In the genomic region with DNA sequence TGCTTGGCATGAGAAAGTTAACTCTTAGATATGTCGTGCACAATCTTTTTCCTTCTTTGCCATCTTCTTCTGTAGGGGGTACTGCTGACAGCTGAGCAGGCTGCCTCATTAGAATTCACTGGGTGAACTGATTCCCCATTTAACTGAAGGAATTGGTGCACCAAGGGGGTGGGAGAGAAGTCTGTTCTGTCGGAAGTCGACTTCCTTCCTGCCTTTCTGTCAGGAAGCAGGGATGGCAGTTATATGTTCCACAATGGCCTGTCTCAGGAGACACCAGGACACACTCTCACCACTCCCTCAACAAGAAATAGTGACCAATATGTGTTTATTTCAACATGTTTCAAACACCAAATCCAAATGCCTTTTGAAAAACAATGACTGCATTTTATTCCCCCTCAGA, we compare ENCODE assay signal across 12 mouse cellular contexts.
"Had no signal": no experiment of that assay in that cellular context is flagged by ENCODE, and none has a peak within 500 bp of the region (broad histone marks: within the 10 kb centered on the region; RNA-seq: fewer than 3 reads in every experiment).

No protein-coding gene starts in this region.

- H3K27ac ChIP-seq: layer of hippocampus, adult 2 months; limb, embryonic 12.5 days; liver, embryonic 13.5 days; midbrain, embryonic 15.5 days; neural tube, embryonic 12.5 days had no signal

- H3K36me3 ChIP-seq: limb, embryonic 12.5 days; liver, embryonic 13.5 days; midbrain, embryonic 15.5 days; neural tube, embryonic 12.5 days had no signal

- H3K27me3 ChIP-seq: limb, embryonic 12.5 days; liver, embryonic 13.5 days; midbrain, embryonic 15.5 days; neural tube, embryonic 12.5 days had no signal

- H3K9me3 ChIP-seq: limb, embryonic 12.5 days; liver, embryonic 13.5 days; megakaryocyte, embryonic 14.5 days; midbrain, embryonic 15.5 days; neural tube, embryonic 12.5 days had no signal

- H3K4me1 ChIP-seq: limb, embryonic 12.5 days; liver, embryonic 13.5 days; midbrain, embryonic 15.5 days; neural tube, embryonic 12.5 days had no signal

- H3K4me3 ChIP-seq: layer of hippocampus, adult 2 months; limb, embryonic 12.5 days; liver, embryonic 13.5 days; midbrain, embryonic 15.5 days; neural tube, embryonic 12.5 days had no signal

- ATAC-seq: liver, postnatal 0 days; midbrain, embryonic 15.5 days had no signal

- H3K9ac ChIP-seq: limb, embryonic 12.5 days; liver, embryonic 13.5 days; liver, postnatal 0 days; midbrain, embryonic 15.5 days; neural tube, embryonic 12.5 days had no signal

- H3K4me2 ChIP-seq: limb, embryonic 12.5 days; liver, embryonic 13.5 days; midbrain, embryonic 11.5 days; midbrain, embryonic 15.5 days; neural tube, embryonic 12.5 days had no signal

- DNase-seq: liver; liver, embryonic 13.5 days; liver, postnatal 0 days; spleen, adult 18-20 months; thymus, adult 18-20 months; thymus, postnatal 14 days had no signal
